Mouse (Mus musculus): ENCODE measurements at regions not wholly inside any gene's neighbourhood (a gene's known extent, or its start where the extent isn't known, plus 50 kb on each side); places are given as distances from the start of the nearest gene placed in this dataset.

DNA sequence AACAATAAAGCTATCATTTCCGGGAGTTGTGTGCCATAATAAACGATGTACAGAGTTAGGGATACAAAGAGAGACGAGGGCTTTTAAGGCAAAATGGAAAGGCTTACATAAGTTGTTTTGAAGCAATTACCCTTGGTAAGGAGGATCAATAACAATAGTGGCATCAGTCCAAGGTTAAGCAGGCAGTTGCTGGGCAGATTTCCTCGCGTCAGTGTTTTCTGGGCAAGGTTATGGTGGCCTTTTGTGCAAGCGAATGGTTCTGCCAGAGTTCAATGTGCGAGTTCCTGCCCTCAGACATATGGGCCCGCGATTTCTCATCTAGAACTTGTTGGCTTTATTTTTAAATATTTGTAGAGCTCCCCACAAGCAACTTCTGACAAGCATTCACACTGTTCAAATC lies 597.7 kb downstream of the Gm19410 start:
- no peak for DNase-seq (ENCODE audit: low read depth)

DNA sequence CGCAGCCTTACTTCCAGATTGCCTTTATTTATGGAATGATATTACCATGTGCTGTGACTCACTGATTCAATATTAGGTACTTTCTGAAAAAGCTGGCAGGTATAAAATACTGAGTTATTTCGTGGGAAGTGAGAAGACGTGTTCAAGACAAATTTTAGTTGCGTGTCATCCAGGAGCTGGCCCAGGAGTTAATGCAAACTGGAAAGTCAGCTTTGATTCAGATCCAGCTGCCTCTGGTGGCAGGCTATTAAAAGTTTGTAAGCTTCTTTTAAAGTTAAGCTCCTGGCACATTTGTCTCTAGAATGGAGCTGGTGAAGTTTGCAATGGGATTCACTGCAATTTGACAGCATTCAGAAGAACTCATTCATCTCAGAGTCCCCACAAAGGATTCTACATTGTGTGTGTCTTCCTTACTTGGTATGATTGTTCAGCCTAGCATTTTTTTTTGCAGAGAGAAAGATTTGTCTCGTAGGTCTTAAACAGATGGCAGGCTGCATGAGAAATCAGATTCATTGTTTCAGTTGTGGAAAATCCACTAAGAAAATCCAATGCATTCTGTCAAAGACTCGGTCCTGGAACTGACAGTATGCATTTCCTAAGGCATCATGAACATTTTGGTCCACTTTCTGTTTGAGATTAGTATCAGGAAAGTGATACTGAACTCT lies 599.1 kb downstream of the Gm19410 start:
- no peak for DNase-seq (ENCODE audit: low read depth)

DNA sequence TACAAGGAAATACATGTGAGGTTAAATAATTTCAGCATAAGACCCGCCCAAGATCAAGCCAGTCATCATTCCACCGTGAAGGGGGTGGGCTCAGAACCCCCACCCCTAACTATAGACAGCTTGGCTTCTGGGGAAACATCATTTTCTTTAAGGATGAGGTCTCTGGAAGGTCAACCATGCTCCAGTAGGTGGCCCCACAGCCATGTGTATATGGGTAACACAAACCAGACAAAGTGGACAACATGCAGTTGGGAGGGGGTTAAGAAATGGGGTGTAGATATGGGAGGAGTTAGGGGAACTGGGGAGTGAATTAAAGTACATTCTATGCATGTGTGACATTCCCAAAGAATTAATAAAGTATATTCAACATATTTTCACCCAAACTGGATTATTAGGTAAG lies 600.4 kb downstream of the Gm19410 start:
- DNase-seq (ENCODE audit: low read depth): no peak

DNA sequence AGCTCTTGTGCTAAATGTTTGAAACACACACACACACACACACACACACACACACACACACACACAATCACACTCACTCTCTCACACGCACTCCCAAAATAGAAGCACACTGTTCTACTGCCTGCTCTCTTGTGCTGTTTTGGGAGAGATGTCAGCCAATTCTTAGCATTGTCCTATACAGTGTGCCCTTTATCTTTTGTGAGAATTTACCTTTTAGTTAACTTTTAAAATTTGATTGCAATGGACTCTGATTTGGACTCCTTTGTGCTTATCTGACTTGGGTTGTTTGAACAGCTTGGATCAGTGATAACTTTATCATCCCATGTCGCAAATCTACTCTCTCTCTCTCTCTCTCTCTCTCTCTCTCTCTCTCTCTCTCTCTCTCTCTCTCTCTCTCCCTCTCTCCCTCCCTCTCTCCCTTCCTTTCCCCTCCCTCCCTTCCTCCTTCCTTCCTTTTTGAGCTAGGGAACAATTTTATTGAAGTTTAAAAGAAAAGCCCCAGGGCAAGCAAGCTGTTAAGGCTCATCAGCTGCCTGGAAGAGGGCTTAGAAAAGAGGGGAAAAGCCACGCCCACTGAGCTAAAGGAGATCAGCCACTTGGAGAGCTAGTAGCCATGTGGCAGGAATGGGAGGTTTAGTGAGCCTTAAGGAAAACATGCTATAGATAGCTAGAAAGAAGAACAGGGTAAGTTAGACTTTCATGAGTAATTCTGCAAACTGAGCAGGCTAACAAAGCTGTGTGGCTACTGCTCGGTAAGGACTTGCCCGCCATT lies 611.2 kb downstream of the Gm19410 start:
- DNase-seq (ENCODE audit: low read depth): no peak

- no peak for DNase-seq (ENCODE audit: low read depth)
Measured at GRCm38 (mm10) chr8:36394487-36394886, 598.9 kb upstream of the AI429214 start.

GRCm38 (mm10) chr8:36396493-36396892 lies 596.9 kb upstream of the AI429214 start:
- no peak for DNase-seq (ENCODE audit: low read depth)

- peak; percentile 19 for DNase-seq (ENCODE audit: low read depth)
Measured at GRCm38 (mm10) chr8:36406706-36407105, 586.7 kb upstream of the AI429214 start.

Measured in gonadal fat pad, adult 2 months (tissue).